Mouse (Mus musculus) layer of hippocampus, adult 2 months (tissue): ENCODE data around the gene Mpzl1. TPM values are rescaled to one million over a fixed set of nuclear protein-coding genes. Genes with fewer than 3 reads are reported as not detected.

Source experiments
- DNase-seq, 2 experiments: peaks; one replicate each; pipeline ENCODE4 v3.0.0; 2022; ENCODE audit warnings: low spot score in 2 of 2
- H3K27ac ChIP-seq: fragments of 200-600 bp; 2 replicates; pipeline ENCODE4 v1.8.1; 2022
- H3K4me3 ChIP-seq: fragments of 200-600 bp; 2 replicates; pipeline ENCODE4 v1.8.1; 2022; ENCODE audit warnings: mild to moderate bottlenecking
- CTCF ChIP-seq: fragments of 200-600 bp; conservative IDR thresholded peaks from 2 replicates; pipeline ENCODE4 v1.8.1; 2022; ENCODE audit warnings: antibody characterized with exemption, mild to moderate bottlenecking, moderate library complexity
- total RNA-seq, 2 experiments: library from RNA; stranded (reverse); gene quantifications; 2 replicates each; pipeline ENCODE4 v1.2.3; 2021

Gene Mpzl1
- total RNA-seq, 2 experiments from 2014 or later = 30.6 to 38.5 TPM

GRCm38 (mm10) chr1:165645102-165645501, 10.8 kb upstream of the Mpzl1 start:
- no peak overlapping the region for H3K27ac ChIP-seq
- DNase-seq = no peak
- TF ChIP-seq CTCF = peak; percentile 31
- no peak overlapping the region for H3K4me3 ChIP-seq

GRCm38 (mm10) chr1:165643735-165644134, 9.4 kb upstream of the Mpzl1 start:
- Histone ChIP-seq H3K4me3 (no peak overlapping the region), H3K27ac (no peak overlapping the region)
- TF ChIP-seq CTCF = no peak
- DNase-seq = no peak

GRCm38 (mm10) chr1:165642780-165643311, 8.5 kb upstream of the Mpzl1 start:
- Histone ChIP-seq H3K4me3 (peak overlapping the region; percentile 76), H3K27ac (peak overlapping the region; percentile 99)
- TF ChIP-seq CTCF = no peak
- peak in 1 of 2 experiments; percentile 33 for DNase-seq

- Histone ChIP-seq H3K4me3 (peak overlapping the region; percentile 76), H3K27ac (peak overlapping the region; percentile 99)
- peak; percentile 85 to 95 for DNase-seq
- TF ChIP-seq CTCF = no peak
These were observed 7.7 kb upstream of the Mpzl1 start for GRCm38 (mm10) chr1:165641786-165642771.

- DNase-seq = peak; percentile 57 to 81
- Histone ChIP-seq H3K4me3 (peak overlapping the region; percentile 76), H3K27ac (peak overlapping the region; percentile 99)
- TF ChIP-seq CTCF = peak; percentile 89
These were observed 7.0 kb upstream of the Mpzl1 start for GRCm38 (mm10) chr1:165641271-165641771.

GRCm38 (mm10) chr1:165636289-165636688, 2.0 kb upstream of the Mpzl1 start:
- no peak for TF ChIP-seq CTCF
- DNase-seq = no peak
- Histone ChIP-seq H3K4me3 (no peak overlapping the region), H3K27ac (no peak overlapping the region)

GRCm38 (mm10) chr1:165635055-165635897, 938 bp upstream of the Mpzl1 start:
- H3K27ac ChIP-seq = no peak overlapping the region; the same call in 1 of the 2 replicates

GRCm38 (mm10) chr1:165633345-165633744, 993 bp downstream of the Mpzl1 start:
- TF ChIP-seq CTCF = no peak
- H3K27ac ChIP-seq = peak overlapping the region; percentile 97
- peak overlapping the region; percentile 73 for H3K4me3 ChIP-seq
- no peak for DNase-seq

More at GRCm38 (mm10) chr1:165635055-165635897, 938 bp upstream of the Mpzl1 start:
- H3K4me3 ChIP-seq = peak overlapping the region; percentile 73
- TF ChIP-seq CTCF = no peak
- no peak for DNase-seq

- DNase-seq = no peak
- H3K4me3 ChIP-seq = no peak overlapping the region; the same call in 1 of the 2 replicates
- TF ChIP-seq CTCF = no peak
- H3K27ac ChIP-seq = no peak overlapping the region
These were observed 3.2 kb downstream of the Mpzl1 start for GRCm38 (mm10) chr1:165631136-165631535.

GRCm38 (mm10) chr1:165629975-165630374, 4.4 kb downstream of the Mpzl1 start:
- no peak overlapping the region for H3K27ac ChIP-seq
- no peak overlapping the region for H3K4me3 ChIP-seq
- DNase-seq = no peak
- no peak for TF ChIP-seq CTCF

GRCm38 (mm10) chr1:165628603-165629002, 5.7 kb downstream of the Mpzl1 start:
- no peak for DNase-seq
- Histone ChIP-seq H3K4me3 (no peak overlapping the region), H3K27ac (no peak overlapping the region)
- TF ChIP-seq CTCF = no peak

GRCm38 (mm10) chr1:165625896-165626295, 8.4 kb downstream of the Mpzl1 start:
- no peak overlapping the region for H3K27ac ChIP-seq
- H3K4me3 ChIP-seq = no peak overlapping the region
- no peak for DNase-seq
- TF ChIP-seq CTCF = no peak

- TF ChIP-seq CTCF = no peak
- H3K4me3 ChIP-seq = no peak overlapping the region
- no peak for DNase-seq
- H3K27ac ChIP-seq = no peak overlapping the region
These were observed 9.3 kb downstream of the Mpzl1 start for GRCm38 (mm10) chr1:165625058-165625457.
